Mouse (Mus musculus) adipocyte (in vitro differentiated cells): ENCODE measurements around the gene Sv2a.

Experiments
- DNase-seq: peaks from one replicate; pipeline ENCODE4 v3.0.0-alpha.2; 2016; ENCODE audit warnings: low spot score

Gene Sv2a

GRCm38 (mm10) chr3:96180727-96181477 lies at the start of gene Sv2a:
Sv2a (plus strand) TSS chr3:96181151.
- DNase-seq = no peak

- no peak for DNase-seq
Observed at GRCm38 (mm10) chr3:96132478-96132877, 48.5 kb upstream of the Sv2a start.

GRCm38 (mm10) chr3:96133327-96133905 lies 47.5 kb upstream of the Sv2a start:
- no peak for DNase-seq

GRCm38 (mm10) chr3:96135011-96135410 lies 45.9 kb upstream of the Sv2a start:
- DNase-seq = no peak

GRCm38 (mm10) chr3:96147950-96148349 lies 33.0 kb upstream of the Sv2a start:
- DNase-seq = peak; percentile 84

- no peak for DNase-seq
Observed at GRCm38 (mm10) chr3:96151836-96152235, 29.1 kb upstream of the Sv2a start.

GRCm38 (mm10) chr3:96152611-96153010 lies 28.3 kb upstream of the Sv2a start:
- DNase-seq = no peak

- no peak for DNase-seq
Observed at GRCm38 (mm10) chr3:96155501-96155900, 25.4 kb upstream of the Sv2a start.

- no peak for DNase-seq
Observed at GRCm38 (mm10) chr3:96159820-96160219, 21.1 kb upstream of the Sv2a start.

- DNase-seq = peak; percentile 48
Observed at GRCm38 (mm10) chr3:96160222-96160802, 20.6 kb upstream of the Sv2a start.

- peak; percentile 35 for DNase-seq
Observed at GRCm38 (mm10) chr3:96160803-96161516, 20.0 kb upstream of the Sv2a start.

- DNase-seq = no peak
Observed at GRCm38 (mm10) chr3:96161869-96162840, 18.8 kb upstream of the Sv2a start, which contains the start of gene Mtmr11. Mtmr11 (plus strand) TSS chr3:96162004.

GRCm38 (mm10) chr3:96163040-96163439 lies 17.9 kb upstream of the Sv2a start:
- no peak for DNase-seq

GRCm38 (mm10) chr3:96168466-96169158 lies 12.3 kb upstream of the Sv2a start:
- no peak for DNase-seq

GRCm38 (mm10) chr3:96170276-96170675 lies 10.7 kb upstream of the Sv2a start:
- no peak for DNase-seq

- DNase-seq = peak; percentile 16
Observed at GRCm38 (mm10) chr3:96170976-96171545, 9.9 kb upstream of the Sv2a start.

GRCm38 (mm10) chr3:96171583-96172196 lies 9.3 kb upstream of the Sv2a start:
- DNase-seq = no peak

- DNase-seq = peak; percentile 91
Observed at GRCm38 (mm10) chr3:96172197-96173178, 8.5 kb upstream of the Sv2a start, which contains the start of gene Sf3b4. Sf3b4 (plus strand) TSS chr3:96172332.

- DNase-seq = no peak
Observed at GRCm38 (mm10) chr3:96173185-96173584, 7.8 kb upstream of the Sv2a start.
